Mouse (Mus musculus): ENCODE data around the gene Olfr1113.
"Not testable (repeated sequence)": the region's sequence is repeated elsewhere in the genome, so short reads cannot be mapped to it uniquely, and the experiment has no call there.

Gene Olfr1113

DNA sequence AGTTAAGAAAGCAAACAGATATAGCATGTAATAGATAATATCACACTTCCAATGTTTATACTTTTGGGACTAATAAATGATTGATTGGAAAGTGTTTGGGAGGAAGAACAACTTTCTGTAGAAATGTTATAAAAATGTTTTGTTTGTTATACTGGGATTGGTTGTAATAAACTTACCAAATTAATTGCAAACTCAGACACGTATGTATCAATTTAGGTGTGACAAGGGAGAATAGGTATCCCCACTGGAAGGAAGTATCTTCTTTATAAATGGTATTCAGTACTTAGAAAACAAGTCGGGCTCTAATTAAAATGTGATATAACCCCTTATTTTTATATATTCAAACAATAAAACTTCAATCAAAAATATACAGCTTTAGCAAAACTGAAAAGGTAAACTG, at the start of gene Olfr1113:
Gene Olfr1113 (plus strand): TSS at position 301 of the 400 bp plus-strand sequence.
- DNase-seq (ENCODE audit: extremely low read depth, low read depth, low spot score): no peak

DNA sequence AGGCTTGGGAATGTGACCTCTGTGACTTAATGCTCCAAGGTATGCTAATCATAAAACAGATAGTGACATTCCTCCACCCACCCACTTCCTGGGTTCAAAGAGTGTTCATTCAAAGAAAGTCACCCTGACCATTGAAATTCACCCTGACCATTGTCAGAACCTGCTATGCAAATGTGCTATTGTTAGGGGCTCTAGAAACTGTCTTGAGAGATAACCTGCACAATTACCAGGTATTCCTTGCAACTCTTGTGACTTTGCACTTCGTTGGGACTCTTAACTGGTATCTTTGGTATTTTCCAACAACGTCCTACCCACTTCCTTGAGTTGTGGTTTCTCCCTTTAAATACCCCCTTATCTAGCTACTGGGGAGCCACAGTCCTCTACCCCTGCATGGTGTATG, 41.0 kb upstream of the Olfr1113 start:
- not testable (repeated sequence) for DNase-seq (ENCODE audit: extremely low read depth, low read depth, low spot score)

DNA sequence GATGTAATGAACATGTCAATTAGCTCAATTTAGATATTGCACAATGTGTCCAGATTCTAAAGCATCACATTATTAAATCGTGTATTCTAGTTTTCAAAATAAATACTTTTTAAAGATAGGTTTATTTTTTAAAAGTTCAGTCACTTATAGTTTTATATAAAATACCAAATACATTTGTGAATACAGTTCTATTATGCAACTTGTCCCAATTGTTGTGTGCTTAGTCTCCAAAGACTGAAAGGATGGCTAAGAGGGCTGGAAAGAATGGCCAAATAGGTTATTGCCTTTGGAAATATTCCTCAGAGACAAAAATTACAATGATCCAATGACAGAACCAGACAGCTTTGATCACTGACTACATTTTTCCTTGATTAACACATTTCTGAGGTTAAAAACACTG, 21.3 kb upstream of the Olfr1113 start, which contains the start of gene Olfr1112:
Gene Olfr1112 (plus strand): TSS at position 301 of the 400 bp plus-strand sequence.
- DNase-seq (ENCODE audit: extremely low read depth, low read depth, low spot score): no peak

DNA sequence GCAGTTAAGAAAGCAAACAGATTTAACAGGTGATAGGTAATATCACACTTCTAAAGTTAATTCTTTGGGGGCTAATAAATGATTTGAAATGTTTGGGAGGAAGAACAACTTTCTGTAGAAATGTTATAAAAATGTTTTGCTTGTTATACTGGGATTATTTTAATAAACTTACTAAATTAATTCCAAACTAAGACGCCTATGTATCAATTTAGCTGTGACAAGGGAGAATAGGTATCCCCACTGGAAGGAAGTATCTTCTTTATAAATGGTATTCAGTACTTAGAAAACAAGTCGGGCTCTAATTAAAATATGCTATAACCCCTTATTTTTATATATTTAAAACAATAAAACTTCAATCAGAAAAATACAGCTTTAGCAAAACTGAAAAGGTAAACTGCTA, 38.9 kb downstream of the Olfr1113 start, which contains the start of gene Olfr1115:
Gene Olfr1115 (plus strand): TSS at position 301 of the 400 bp plus-strand sequence.
- DNase-seq (ENCODE audit: extremely low read depth, low read depth, low spot score): no peak

Data from fat pad, adult 2 months (tissue).